ENCODE assay signal across 16 mouse cellular contexts in the genomic region with DNA sequence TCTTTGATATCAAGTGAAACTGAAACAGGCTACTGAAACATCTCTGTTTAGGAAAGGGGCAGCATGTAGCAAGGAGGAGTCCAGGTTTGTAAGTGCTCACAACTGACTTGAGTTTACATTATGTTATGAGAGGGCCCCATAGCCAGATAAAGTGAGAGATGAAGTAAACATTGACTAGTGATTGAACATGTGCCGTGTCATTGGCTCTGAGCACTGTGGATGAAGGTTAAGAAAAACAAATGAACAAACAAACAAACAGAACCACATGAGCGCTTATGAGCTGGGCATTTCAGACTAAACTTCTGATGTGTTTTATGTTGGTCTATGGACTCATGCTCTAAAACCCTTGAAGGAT.
"Had no signal": no experiment of that assay in that cellular context is flagged by ENCODE, and none has a peak within 500 bp of the region (broad histone marks: within the 10 kb centered on the region; RNA-seq: fewer than 3 reads in every experiment).

No protein-coding gene starts in this region.

- H3K27me3 ChIP-seq: liver, embryonic 13.5 days; liver, embryonic 15.5 days; neural tube, embryonic 12.5 days; stomach, embryonic 15.5 days had no signal

- ATAC-seq: liver, postnatal 0 days; midbrain, embryonic 16.5 days had no signal

- H3K4me3 ChIP-seq: liver, embryonic 13.5 days; liver, embryonic 15.5 days; midbrain, embryonic 10.5 days; midbrain, embryonic 12.5 days; neural tube, embryonic 12.5 days; stomach, embryonic 15.5 days had no signal

- H3K4me2 ChIP-seq: liver, embryonic 11.5 days; liver, embryonic 13.5 days; liver, embryonic 15.5 days; midbrain, embryonic 12.5 days; neural tube, embryonic 12.5 days; stomach, embryonic 15.5 days had no signal

- H3K4me1 ChIP-seq: neural tube, embryonic 12.5 days had no signal

- H3K27ac ChIP-seq: liver, embryonic 13.5 days; midbrain, embryonic 10.5 days; midbrain, embryonic 12.5 days; neural tube, embryonic 12.5 days; stomach, embryonic 15.5 days had no signal

- H3K9me3 ChIP-seq: liver, embryonic 13.5 days; liver, embryonic 15.5 days; midbrain, embryonic 10.5 days; midbrain, embryonic 12.5 days; neural tube, embryonic 12.5 days; stomach, embryonic 15.5 days had no signal

- H3K9ac ChIP-seq: liver, embryonic 13.5 days; liver, embryonic 15.5 days; liver, postnatal 0 days; midbrain, embryonic 12.5 days; neural tube, embryonic 12.5 days; stomach, embryonic 15.5 days had no signal

- H3K36me3 ChIP-seq: liver, embryonic 13.5 days; liver, embryonic 15.5 days; midbrain, embryonic 10.5 days; midbrain, embryonic 12.5 days; neural tube, embryonic 12.5 days; stomach, embryonic 15.5 days had no signal

- DNase-seq: liver; liver, embryonic 13.5 days; liver, postnatal 0 days; lung, postnatal 14 days; midbrain, embryonic 14.5 days; right cerebral cortex, postnatal 14 days; thymus, adult 2 months; thymus, postnatal 25 days; thymus, postnatal 4 days had no signal
